8 mouse cellular contexts compared by ENCODE assay signal in the genomic region with DNA sequence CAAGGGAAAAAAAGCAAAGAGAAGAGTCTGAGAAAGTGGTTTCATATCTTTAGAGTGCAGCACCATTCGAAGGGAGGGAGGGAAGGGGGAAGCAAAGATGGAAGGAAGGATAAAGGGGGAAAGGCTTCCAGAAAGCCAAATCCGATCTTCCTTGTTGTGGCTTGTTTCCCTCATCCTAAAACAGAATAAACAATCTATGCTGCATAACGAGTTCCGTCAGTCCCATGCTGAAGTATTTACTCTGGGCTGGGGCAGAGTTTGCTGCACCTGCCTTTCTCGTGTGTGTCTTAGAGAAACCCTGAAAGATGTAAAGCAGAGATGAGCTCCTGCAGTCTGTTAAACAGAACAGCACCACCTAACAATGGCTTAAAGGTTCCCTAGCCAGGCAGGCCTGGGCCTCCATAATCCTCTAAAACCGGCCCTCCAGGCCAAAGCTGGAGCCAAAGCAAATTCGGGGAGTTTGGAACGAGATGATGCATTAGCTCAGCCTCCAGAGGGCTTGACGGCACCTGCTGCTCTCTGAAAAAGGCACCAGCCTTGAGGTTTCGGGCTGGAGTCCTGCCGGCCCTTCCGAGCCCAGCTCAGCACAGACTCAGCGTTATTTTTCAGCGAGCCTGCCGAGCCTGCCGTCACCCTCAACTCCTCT. TPM values are rescaled to one million over a fixed set of nuclear protein-coding genes. Genes with fewer than 3 reads are reported as not detected.
DNase-seq lines count a peak whose midpoint lies in the region; ATAC-seq and TF ChIP-seq lines count a peak whose summit lies in the region.

No protein-coding gene starts in this region.

- intact Hi-C loops in left cerebral cortex, postnatal 4 days (cut with DNase I): no loop called here

- no peaks in the 10 kb centered on the region for H3K9me3 ChIP-seq in forebrain, embryonic 16.5 days (ENCODE audit: control insufficient read depth, low read length)
- no peaks in the 10 kb centered on the region for H3K9me3 ChIP-seq in liver, embryonic 12.5 days (replicated peaks)

- WGBS in cerebellum, adult 2 months: 17% methylated on average over 16 of the region's 16 CpGs
- 17% methylated on average over 16 of the region's 16 CpGs for WGBS in forebrain, embryonic 16.5 days
- 12% methylated on average over 16 of the region's 16 CpGs for WGBS in liver, embryonic 12.5 days (ENCODE audit: insufficient replicate concordance)

- H3K4me2 ChIP-seq in forebrain, embryonic 16.5 days (ENCODE audit: low read length): no peak overlapping the region
- peak overlapping the region; percentile 63 for H3K4me2 ChIP-seq in liver, embryonic 12.5 days

- H3K4me3 ChIP-seq in cerebellum, adult 2 months (replicated peaks; ENCODE audit: insufficient read depth, low read depth, low read length): no peak overlapping the region
- no peak overlapping the region for H3K4me3 ChIP-seq in forebrain, embryonic 16.5 days (replicated peaks; ENCODE audit: low read length)
- peak overlapping the region; percentile 22; the same call in 1 of the 2 replicates for H3K4me3 ChIP-seq in liver, embryonic 12.5 days

- H3K9ac ChIP-seq in forebrain, embryonic 16.5 days (replicated peaks; ENCODE audit: low read depth, low read length): peak overlapping the region; percentile 42
- peak overlapping the region; percentile 37; the same call in 1 of the 2 replicates for H3K9ac ChIP-seq in liver, embryonic 12.5 days

- peak; percentile 67 for DNase-seq in left cerebral cortex, postnatal 4 days
- no peak for DNase-seq in left cerebral cortex, adult 9 months (ENCODE audit: low spot score in 2 of 2)
- DNase-seq in cerebellum, adult 2 months: peak; percentile 39 to 41
- DNase-seq in right cerebral cortex, postnatal 36 days (ENCODE audit: low spot score in 2 of 2): no peak
- DNase-seq in spleen, postnatal 10 days (ENCODE audit: low spot score in 2 of 2): no peak
- no peak for DNase-seq in retina, embryonic 14.5 days (ENCODE audit: low spot score)

- TF ChIP-seq CTCF in cerebellum, adult 2 months (IDR thresholded peaks at IDR 0.05; ENCODE audit: borderline replicate concordance, insufficient read depth, low read depth, low read length): no peak

- no peak for TF ChIP-seq POLR2A in cerebellum, adult 2 months (IDR thresholded peaks at IDR 0.05; ENCODE audit: borderline replicate concordance, insufficient read depth, low read length)

- ATAC-seq in forebrain, embryonic 16.5 days: no peak
- ATAC-seq in liver, embryonic 12.5 days: peak; percentile 38

- no peak overlapping the region for H3K27ac ChIP-seq in cerebellum, adult 2 months (ENCODE audit: insufficient read depth, low read length)
- peak overlapping the region; percentile 21; the same call in 1 of the 2 replicates for H3K27ac ChIP-seq in forebrain, embryonic 16.5 days (ENCODE audit: low read length)
- H3K27ac ChIP-seq in liver, embryonic 12.5 days: peak overlapping the region; percentile 66

- peaks cover 4% of the 10 kb centered on the region; the same call in 1 of the 2 replicates for H3K4me1 ChIP-seq in cerebellum, adult 2 months (ENCODE audit: control insufficient read depth, insufficient read depth, low read length)
- peaks cover 23% of the 10 kb centered on the region for H3K4me1 ChIP-seq in forebrain, embryonic 16.5 days (replicated peaks; ENCODE audit: control insufficient read depth, insufficient read depth, low read length)
- H3K4me1 ChIP-seq in liver, embryonic 12.5 days: peaks cover 89% of the 10 kb centered on the region

- H3K27me3 ChIP-seq in cerebellum, adult 2 months (ENCODE audit: control insufficient read depth, insufficient read depth, low read length): no peaks in the 10 kb centered on the region
- no peaks in the 10 kb centered on the region for H3K27me3 ChIP-seq in forebrain, embryonic 16.5 days (replicated peaks; ENCODE audit: control insufficient read depth, insufficient read depth, low read length)
- H3K27me3 ChIP-seq in liver, embryonic 12.5 days (replicated peaks): no peaks in the 10 kb centered on the region

- no peaks in the 10 kb centered on the region for H3K36me3 ChIP-seq in forebrain, embryonic 16.5 days (ENCODE audit: control insufficient read depth, insufficient read depth)
- H3K36me3 ChIP-seq in liver, embryonic 12.5 days: no peaks in the 10 kb centered on the region

RNA-seq across cellular contexts. Expression of gene Rassf3, which starts 43.4 kb away (rescaled TPM):
- total RNA-seq in left cerebral cortex, postnatal 4 days (2021): 10 to 100 TPM; 17.4 to 22.9 TPM
- polyA plus RNA-seq in cerebellum, adult 2 months (2012; rRNA removed): 16.5 and 17.8 TPM in 2 replicates
- polyA plus RNA-seq in forebrain, embryonic 16.5 days (2015; fragmentation: Nextera tagmentation; extraction: Ambion mirVana): 4.1 and 5.3 TPM in 2 replicates
- 12.3 and 12.8 TPM in 2 replicates for polyA plus RNA-seq in liver, embryonic 12.5 days (2016; fragmentation: Nextera tagmentation; extraction: Ambion mirVana)

Comparison
In these comparisons a context has a peak if more than half of its experiments do, and no peak if none do; other contexts are left out.
1. DNase-seq: peak in left cerebral cortex, postnatal 4 days (single experiment) and cerebellum, adult 2 months (2 of 2); none in left cerebral cortex, adult 9 months (0 of 2), right cerebral cortex, postnatal 36 days (0 of 2), spleen, postnatal 10 days (0 of 2) and retina, embryonic 14.5 days (single experiment).